Mouse (Mus musculus): ENCODE measurements around the gene Robo2. TPM values are rescaled to one million over a fixed set of nuclear protein-coding genes. Genes with fewer than 3 reads are reported as not detected.
A peak's percentile ranks its signal among the peaks of the same experiment; 100 is the strongest.

Robo2 gene
- total and polyA plus RNA-seq, 2 experiments from 2014 or later: 50.0 to 101 TPM

GRCm38 (mm10) chr16:74092997-74093801, 318.4 kb downstream of the Robo2 start:
- Histone ChIP-seq H3K27me3 (ENCODE audit: insufficient read depth, low read length) (no peaks in the 10 kb centered on the region), H3K4me2 (ENCODE audit: low read depth, low read length) (no peak overlapping the region), H3K9ac (replicated peaks; ENCODE audit: low read length) (no peak overlapping the region), H3K27ac (no peak overlapping the region), H3K9me3 (ENCODE audit: low read length) (no peaks in the 10 kb centered on the region), H3K4me3 (ENCODE audit: low read length) (no peak overlapping the region), H3K36me3 (ENCODE audit: insufficient read depth, low read length) (no peaks in the 10 kb centered on the region), H3K4me1 (ENCODE audit: insufficient read depth, low read length) (no peaks in the 10 kb centered on the region)
- DNase-seq (ENCODE audit: low spot score) (peak; percentile 21), ATAC-seq (no peak)
- TF ChIP-seq CTCF (IDR thresholded peaks at IDR 0.05; ENCODE audit: low read depth): no peak
- 64% methylated on average over 7 of the region's 7 CpGs for WGBS

DNA sequence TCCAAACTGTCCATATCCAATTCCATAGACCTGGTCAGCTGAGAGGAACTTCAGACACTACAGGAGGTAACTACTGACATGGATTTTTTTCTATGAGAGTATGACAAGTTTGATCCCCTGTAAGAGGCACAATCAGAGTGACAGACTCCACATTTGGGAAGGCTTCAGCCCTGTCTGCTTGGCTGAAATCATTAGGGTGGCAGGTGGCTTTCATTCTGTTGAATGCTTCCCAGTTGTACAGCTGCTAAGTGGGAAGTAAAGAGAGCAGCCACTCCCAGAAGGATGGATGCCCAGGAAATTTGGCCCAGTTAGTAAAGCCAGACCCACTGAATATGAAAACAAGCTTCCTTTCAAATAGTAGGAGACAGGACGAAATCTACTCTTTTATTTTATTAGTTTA, 321.7 kb downstream of the Robo2 start:
- Histone ChIP-seq H3K4me3 (ENCODE audit: low read length) (no peak overlapping the region), H3K36me3 (ENCODE audit: insufficient read depth, low read length) (no peaks in the 10 kb centered on the region), H3K4me2 (ENCODE audit: low read depth, low read length) (no peak overlapping the region), H3K9me3 (ENCODE audit: low read length) (no peaks in the 10 kb centered on the region), H3K27me3 (ENCODE audit: insufficient read depth, low read length) (no peaks in the 10 kb centered on the region), H3K4me1 (ENCODE audit: insufficient read depth, low read length) (no peaks in the 10 kb centered on the region), H3K9ac (replicated peaks; ENCODE audit: low read length) (no peak overlapping the region), H3K27ac (no peak overlapping the region)
- ATAC-seq (peak; percentile 89), DNase-seq (ENCODE audit: low spot score) (peak; percentile 78)
- 39% methylated on average over 1 of the region's 1 CpGs for WGBS
- no peak for TF ChIP-seq CTCF (IDR thresholded peaks at IDR 0.05; ENCODE audit: low read depth)

DNA sequence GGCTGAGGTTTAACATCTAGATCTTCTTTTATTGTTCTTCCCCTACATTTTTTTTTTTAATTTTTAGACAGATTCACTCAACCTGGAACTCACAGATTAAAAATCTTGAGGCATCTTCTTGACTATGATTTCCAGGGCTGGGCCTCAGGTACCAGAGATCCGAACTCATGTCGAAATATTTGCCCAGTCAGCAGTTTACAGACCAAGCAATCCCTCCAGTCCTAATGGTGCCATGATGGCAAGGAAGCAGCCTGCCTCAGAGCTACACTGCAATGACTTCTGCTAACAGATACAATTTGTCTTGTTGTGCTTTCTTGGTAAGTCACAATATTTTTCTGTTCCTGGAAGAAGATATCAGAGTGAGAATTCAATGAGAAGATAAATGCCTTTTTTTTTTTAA, 327.4 kb downstream of the Robo2 start:
- H3K9me3 ChIP-seq (ENCODE audit: low read length): no peaks in the 10 kb centered on the region
- H3K4me1 ChIP-seq (ENCODE audit: insufficient read depth, low read length): no peaks in the 10 kb centered on the region
- no peaks in the 10 kb centered on the region for H3K36me3 ChIP-seq (ENCODE audit: insufficient read depth, low read length)
- no peak overlapping the region for H3K4me2 ChIP-seq (ENCODE audit: low read depth, low read length)
- WGBS: 92% methylated on average over 2 of the region's 2 CpGs
- DNase-seq (ENCODE audit: low spot score): no peak
- no peak overlapping the region for H3K9ac ChIP-seq (replicated peaks; ENCODE audit: low read length)
- ATAC-seq: no peak
- no peaks in the 10 kb centered on the region for H3K27me3 ChIP-seq (ENCODE audit: insufficient read depth, low read length)
- H3K27ac ChIP-seq: no peak overlapping the region
- TF ChIP-seq CTCF (IDR thresholded peaks at IDR 0.05; ENCODE audit: low read depth): no peak
- no peak overlapping the region for H3K4me3 ChIP-seq (ENCODE audit: low read length)

DNA sequence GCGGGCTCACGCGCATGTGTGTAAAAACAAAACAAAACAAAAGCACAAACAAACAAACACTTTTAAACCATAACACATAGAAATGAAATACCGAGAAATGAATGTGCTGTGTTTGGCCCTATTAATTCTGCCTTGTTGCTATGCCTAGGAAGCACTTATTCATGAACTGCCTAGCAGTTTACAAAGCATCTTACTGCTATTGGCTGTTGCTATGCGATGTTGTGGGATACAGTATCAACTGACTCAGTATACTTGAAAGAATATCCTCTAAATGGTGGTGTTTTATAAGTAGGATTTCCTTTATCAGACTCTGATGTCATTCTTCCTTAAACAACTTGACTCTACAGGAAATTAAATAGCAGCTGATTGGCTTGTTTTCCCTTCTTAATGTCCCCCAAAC, 339.0 kb downstream of the Robo2 start:
- Histone ChIP-seq H3K36me3 (ENCODE audit: insufficient read depth, low read length) (no peaks in the 10 kb centered on the region), H3K27me3 (ENCODE audit: insufficient read depth, low read length) (no peaks in the 10 kb centered on the region), H3K27ac (no peak overlapping the region), H3K4me3 (ENCODE audit: low read length) (no peak overlapping the region), H3K4me2 (ENCODE audit: low read depth, low read length) (no peak overlapping the region), H3K9ac (replicated peaks; ENCODE audit: low read length) (no peak overlapping the region), H3K9me3 (ENCODE audit: low read length) (no peaks in the 10 kb centered on the region), H3K4me1 (ENCODE audit: insufficient read depth, low read length) (peaks cover 5% of the 10 kb centered on the region; the same call in 1 of the 2 replicates)
- TF ChIP-seq CTCF (IDR thresholded peaks at IDR 0.05; ENCODE audit: low read depth): no peak
- ATAC-seq: no peak
- WGBS: 87% methylated on average over 5 of the region's 5 CpGs
- no peak for DNase-seq (ENCODE audit: low spot score)

DNA sequence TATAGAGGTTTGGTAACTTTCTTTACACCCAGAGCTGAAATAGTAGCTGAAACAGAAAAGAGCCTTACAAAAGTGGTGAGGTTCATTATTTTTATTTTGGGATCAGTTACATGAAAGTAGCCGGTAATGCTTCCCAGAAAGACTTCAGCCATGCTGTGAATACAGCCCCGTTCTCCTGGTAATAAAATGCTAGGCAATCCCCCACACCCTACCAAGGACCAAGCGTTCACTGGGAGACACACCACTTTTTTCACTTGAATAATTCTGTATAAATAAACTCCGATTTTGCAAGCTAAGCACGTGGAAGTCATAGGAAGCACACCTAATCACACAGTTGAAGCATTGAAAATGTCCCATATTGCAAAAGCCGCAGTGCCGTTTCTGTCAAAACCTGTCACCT, 341.0 kb downstream of the Robo2 start:
- Histone ChIP-seq H3K9ac (replicated peaks; ENCODE audit: low read length) (no peak overlapping the region), H3K27ac (no peak overlapping the region), H3K27me3 (ENCODE audit: insufficient read depth, low read length) (no peaks in the 10 kb centered on the region), H3K36me3 (ENCODE audit: insufficient read depth, low read length) (no peaks in the 10 kb centered on the region), H3K4me2 (ENCODE audit: low read depth, low read length) (peak overlapping the region; percentile 5; the same call in 1 of the 2 replicates), H3K4me1 (ENCODE audit: insufficient read depth, low read length) (peaks cover 5% of the 10 kb centered on the region; the same call in 1 of the 2 replicates), H3K9me3 (ENCODE audit: low read length) (no peaks in the 10 kb centered on the region), H3K4me3 (ENCODE audit: low read length) (no peak overlapping the region)
- DNase-seq (ENCODE audit: low spot score) (no peak), ATAC-seq (no peak)
- TF ChIP-seq CTCF (IDR thresholded peaks at IDR 0.05; ENCODE audit: low read depth): no peak
- WGBS: 52% methylated on average over 7 of the region's 7 CpGs

DNA sequence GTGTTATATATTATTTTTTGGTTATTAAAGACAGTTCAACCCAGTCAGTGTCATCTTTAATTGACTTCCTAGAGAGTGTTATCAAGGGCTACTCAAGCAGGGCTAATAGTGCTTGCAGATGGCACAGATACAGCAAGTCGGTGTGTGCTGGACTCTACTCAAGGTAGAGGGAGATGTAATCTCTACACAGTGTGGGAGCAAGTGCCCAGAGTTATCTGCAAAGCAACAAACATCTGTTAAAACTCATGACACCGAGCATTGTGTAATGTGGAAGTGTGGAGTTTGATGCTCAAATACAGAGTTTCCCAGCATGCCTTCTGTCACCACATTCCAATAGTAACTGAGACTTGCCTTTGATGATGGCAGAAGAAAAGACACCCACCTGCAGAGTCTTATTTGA, 345.7 kb downstream of the Robo2 start:
- no peak overlapping the region for H3K4me3 ChIP-seq (ENCODE audit: low read length)
- ATAC-seq: no peak
- H3K9me3 ChIP-seq (ENCODE audit: low read length): no peaks in the 10 kb centered on the region
- no peaks in the 10 kb centered on the region for H3K36me3 ChIP-seq (ENCODE audit: insufficient read depth, low read length)
- no peak overlapping the region for H3K4me2 ChIP-seq (ENCODE audit: low read depth, low read length)
- no peak for TF ChIP-seq CTCF (IDR thresholded peaks at IDR 0.05; ENCODE audit: low read depth)
- no peak overlapping the region for H3K9ac ChIP-seq (replicated peaks; ENCODE audit: low read length)
- no peak overlapping the region for H3K27ac ChIP-seq
- H3K27me3 ChIP-seq (ENCODE audit: insufficient read depth, low read length): no peaks in the 10 kb centered on the region
- 43% methylated on average over 2 of the region's 2 CpGs for WGBS
- H3K4me1 ChIP-seq (ENCODE audit: insufficient read depth, low read length): peaks cover 4% of the 10 kb centered on the region; the same call in 1 of the 2 replicates
- DNase-seq (ENCODE audit: low spot score): no peak

DNA sequence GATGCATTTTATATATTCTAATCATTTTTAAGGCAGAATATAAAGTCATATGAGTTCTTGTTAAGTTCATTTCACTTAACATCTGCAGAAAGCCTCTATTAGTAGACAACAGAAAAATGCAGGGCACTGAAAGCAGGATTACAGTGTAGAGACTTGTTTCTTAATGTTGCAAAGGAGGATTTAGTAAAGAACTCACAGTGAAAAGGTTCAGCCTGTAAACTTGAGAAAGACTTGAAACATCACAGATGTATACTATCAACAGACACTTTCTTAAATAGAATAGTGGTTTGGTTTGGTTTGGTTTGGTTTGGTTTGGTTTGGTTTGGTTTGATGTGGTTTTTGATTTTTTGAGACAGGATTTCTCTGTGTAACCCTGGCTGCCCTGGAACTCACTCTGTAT, 349.7 kb downstream of the Robo2 start:
- DNase-seq (ENCODE audit: low spot score) (no peak), ATAC-seq (no peak)
- TF ChIP-seq CTCF (IDR thresholded peaks at IDR 0.05; ENCODE audit: low read depth): no peak
- Histone ChIP-seq H3K4me2 (ENCODE audit: low read depth, low read length) (no peak overlapping the region), H3K36me3 (ENCODE audit: insufficient read depth, low read length) (no peaks in the 10 kb centered on the region), H3K9me3 (ENCODE audit: low read length) (no peaks in the 10 kb centered on the region), H3K4me3 (ENCODE audit: low read length) (no peak overlapping the region), H3K27ac (no peak overlapping the region), H3K9ac (replicated peaks; ENCODE audit: low read length) (no peak overlapping the region), H3K4me1 (ENCODE audit: insufficient read depth, low read length) (no peaks in the 10 kb centered on the region), H3K27me3 (ENCODE audit: insufficient read depth, low read length) (no peaks in the 10 kb centered on the region)
